Mouse (Mus musculus) intestine, postnatal 0 days (tissue): Measurements from ENCODE around the gene Sar1b. TPM values are rescaled to one million over a fixed set of nuclear protein-coding genes. Genes with fewer than 3 reads are reported as not detected.
"Not testable (repeated sequence)": the region's sequence is repeated elsewhere in the genome, so short reads cannot be mapped to it uniquely, and the experiment has no call there.

ENCODE experiments used
- ATAC-seq: fragments of 200-750 bp; cut with Nextera tagmentation; 2 replicates; pipeline ENCODE4 v1.8.0; 2017; ENCODE audit warnings: mild to moderate bottlenecking, moderate TSS enrichment, moderate library complexity
- H3K27ac ChIP-seq: fragments of 300-500 bp; sonication (generic); 2 replicates; pipeline ENCODE4 v1.5.1; 2014; ENCODE audit warnings: mild to moderate bottlenecking, low read depth, low read length, moderate library complexity
- H3K27me3 ChIP-seq: fragments of 300-500 bp; sonication (generic); replicated peaks from 2 replicates; pipeline ENCODE4 v1.6.1; 2014; ENCODE audit warnings: low read length, mixed read lengths; ENCODE audit not compliant: control insufficient read depth, insufficient read depth
- H3K36me3 ChIP-seq: fragments of 300-500 bp; sonication (generic); 2 replicates; pipeline ENCODE4 v1.6.1; 2014; ENCODE audit warnings: mild to moderate bottlenecking, moderate library complexity; ENCODE audit not compliant: control insufficient read depth, insufficient read depth
- H3K4me1 ChIP-seq: fragments of 300-500 bp; sonication (generic); replicated peaks from 2 replicates; pipeline ENCODE4 v1.6.1; 2014; ENCODE audit warnings: antibody characterized with exemption, low read length, mixed read lengths; ENCODE audit not compliant: control insufficient read depth, insufficient read depth
- H3K4me2 ChIP-seq: fragments of 300-500 bp; sonication (generic); replicated peaks from 2 replicates; pipeline ENCODE4 v1.6.1; 2014; ENCODE audit warnings: low read depth, mild to moderate bottlenecking, moderate library complexity
- H3K4me3 ChIP-seq: fragments of 300-500 bp; sonication (generic); 2 replicates; pipeline ENCODE4 v1.5.1; 2014; ENCODE audit warnings: low read depth, low read length
- H3K9ac ChIP-seq: fragments of 300-500 bp; sonication (generic); 2 replicates; pipeline ENCODE4 v1.6.1; 2014; ENCODE audit warnings: mild to moderate bottlenecking, low read depth, low read length
- H3K9me3 ChIP-seq: fragments of 300-500 bp; sonication (generic); 2 replicates; pipeline ENCODE4 v1.6.1; 2016; ENCODE audit warnings: mixed run types; ENCODE audit not compliant: control insufficient read depth
- CTCF ChIP-seq: sonication (generic); IDR thresholded peaks from 2 replicates; pipeline ENCODE4 v1.5.1; 2016; ENCODE audit warnings: low read depth, mild to moderate bottlenecking, control low read depth, antibody characterized with exemption, moderate library complexity
- WGBS: fragments of 180-500 bp; shearing (Covaris S2); extraction: QIAGEN DNeasy Blood & Tissue Kit; methylation state at CpG from one replicate; pipeline ENCODE4 v1.1.7; 2014; 5-methylcytosine and 5-hydroxymethylcytosine counted together
- polyA plus RNA-seq: library from polyadenylated mRNA; unstranded; fragments of >200 nt; fragmentation: Nextera tagmentation; extraction: Ambion mirVana; gene quantifications from 2 replicates; pipeline ENCODE4 v1.2.1, GENCODE M21; 2015

Gene Sar1b
- polyA plus RNA-seq: 442 and 470 TPM in 2 replicates

GRCm38 (mm10) chr11:51763213-51763907 lies at the start of gene Sar1b, which contains the start of gene Sec24a:
Gene Sar1b, plus strand, starts transcription at chr11:51763687.
Gene Sec24a, minus strand, starts transcription at chr11:51763634.
- no peaks in the 10 kb centered on the region for H3K4me1 ChIP-seq
- H3K27ac ChIP-seq: peak within 1 kb of the TSS; percentile 82
- H3K4me2 ChIP-seq: peak within 1 kb of the TSS; percentile 83
- ATAC-seq: peak; percentile 46
- H3K27me3 ChIP-seq: no peaks in the 10 kb centered on the region
- under 1% methylated on average over 30 of the region's 30 CpGs for WGBS
- no peaks in the 10 kb centered on the region for H3K36me3 ChIP-seq
- peak within 1 kb of the TSS; percentile 93 for H3K4me3 ChIP-seq
- peak; percentile 56 for TF ChIP-seq CTCF
- peak within 1 kb of the TSS; percentile 94 for H3K9ac ChIP-seq
- no peaks in the 10 kb centered on the region for H3K9me3 ChIP-seq

- peaks cover 87% of the 10 kb centered on the region for H3K36me3 ChIP-seq
- no peaks in the 10 kb centered on the region for H3K27me3 ChIP-seq
- no peak overlapping the region for H3K4me2 ChIP-seq
- no peak for ATAC-seq
- H3K4me1 ChIP-seq: no peaks in the 10 kb centered on the region
- no peak overlapping the region for H3K27ac ChIP-seq
- no peak overlapping the region for H3K4me3 ChIP-seq
- H3K9ac ChIP-seq: no peak overlapping the region
- TF ChIP-seq CTCF: no peak
- no peaks in the 10 kb centered on the region for H3K9me3 ChIP-seq
- 92% methylated on average over 11 of the region's 11 CpGs for WGBS
Measured at GRCm38 (mm10) chr11:51721066-51721465, 42.4 kb upstream of the Sar1b start.

- Histone ChIP-seq H3K9me3 (no peaks in the 10 kb centered on the region), H3K4me2 (no peak overlapping the region), H3K4me1 (no peaks in the 10 kb centered on the region), H3K27me3 (no peaks in the 10 kb centered on the region), H3K9ac (no peak overlapping the region), H3K27ac (no peak overlapping the region), H3K36me3 (peaks cover 65% of the 10 kb centered on the region), H3K4me3 (no peak overlapping the region)
- TF ChIP-seq CTCF: no peak
- no peak for ATAC-seq
- WGBS: 66% methylated on average over 1 of the region's 1 CpGs
Measured at GRCm38 (mm10) chr11:51732883-51733282, 30.6 kb upstream of the Sar1b start.

GRCm38 (mm10) chr11:51734218-51734617 lies 29.3 kb upstream of the Sar1b start:
- H3K4me1 ChIP-seq, H3K9me3 ChIP-seq, H3K4me3 ChIP-seq, H3K27ac ChIP-seq, ATAC-seq, H3K27me3 ChIP-seq, H3K4me2 ChIP-seq, H3K9ac ChIP-seq: not testable (repeated sequence)
- 91% methylated on average over 12 of the region's 13 CpGs for WGBS
- peaks cover 67% of the 10 kb centered on the region for H3K36me3 ChIP-seq

GRCm38 (mm10) chr11:51738651-51739403 lies 24.7 kb upstream of the Sar1b start:
- Histone ChIP-seq H3K27me3 (no peaks in the 10 kb centered on the region), H3K4me2 (no peak overlapping the region), H3K27ac (no peak overlapping the region), H3K36me3 (peaks cover 60% of the 10 kb centered on the region), H3K4me3 (no peak overlapping the region), H3K4me1 (no peaks in the 10 kb centered on the region), H3K9ac (no peak overlapping the region), H3K9me3 (no peaks in the 10 kb centered on the region)
- peak; percentile 84 for ATAC-seq
- TF ChIP-seq CTCF: no peak
- 55% methylated on average over 3 of the region's 3 CpGs for WGBS

GRCm38 (mm10) chr11:51740701-51741100 lies 22.8 kb upstream of the Sar1b start:
- H3K9me3 ChIP-seq: no peaks in the 10 kb centered on the region
- H3K27ac ChIP-seq: no peak overlapping the region
- no peak for ATAC-seq
- H3K4me3 ChIP-seq: no peak overlapping the region
- no peak overlapping the region for H3K4me2 ChIP-seq
- no peak overlapping the region for H3K9ac ChIP-seq
- no peaks in the 10 kb centered on the region for H3K27me3 ChIP-seq
- peaks cover 46% of the 10 kb centered on the region for H3K36me3 ChIP-seq
- WGBS: 70% methylated on average over 3 of the region's 3 CpGs
- no peaks in the 10 kb centered on the region for H3K4me1 ChIP-seq
- no peak for TF ChIP-seq CTCF
